Mouse (Mus musculus) thymus, adult 2 months (tissue): ENCODE data around the gene Urgcp.

Source experiments
- CTCF ChIP-seq: fragments of 200-500 bp; IDR thresholded peaks from 2 replicates; pipeline ENCODE4 v1.5.1; 2012; ENCODE audit warnings: mild to moderate bottlenecking, control low read depth, low read length, moderate library complexity, borderline replicate concordance; ENCODE audit not compliant: control insufficient read depth, poor library complexity, insufficient read depth; ENCODE audit errors: extremely low read depth
- POLR2A ChIP-seq: fragments of 200-500 bp; IDR thresholded peaks from 2 replicates; pipeline ENCODE4 v1.6.1; 2012; ENCODE audit warnings: mild to moderate bottlenecking, low read length, control low read depth, moderate library complexity; ENCODE audit not compliant: control insufficient read depth, poor library complexity, insufficient read depth; ENCODE audit errors: extremely low read depth

DNA sequence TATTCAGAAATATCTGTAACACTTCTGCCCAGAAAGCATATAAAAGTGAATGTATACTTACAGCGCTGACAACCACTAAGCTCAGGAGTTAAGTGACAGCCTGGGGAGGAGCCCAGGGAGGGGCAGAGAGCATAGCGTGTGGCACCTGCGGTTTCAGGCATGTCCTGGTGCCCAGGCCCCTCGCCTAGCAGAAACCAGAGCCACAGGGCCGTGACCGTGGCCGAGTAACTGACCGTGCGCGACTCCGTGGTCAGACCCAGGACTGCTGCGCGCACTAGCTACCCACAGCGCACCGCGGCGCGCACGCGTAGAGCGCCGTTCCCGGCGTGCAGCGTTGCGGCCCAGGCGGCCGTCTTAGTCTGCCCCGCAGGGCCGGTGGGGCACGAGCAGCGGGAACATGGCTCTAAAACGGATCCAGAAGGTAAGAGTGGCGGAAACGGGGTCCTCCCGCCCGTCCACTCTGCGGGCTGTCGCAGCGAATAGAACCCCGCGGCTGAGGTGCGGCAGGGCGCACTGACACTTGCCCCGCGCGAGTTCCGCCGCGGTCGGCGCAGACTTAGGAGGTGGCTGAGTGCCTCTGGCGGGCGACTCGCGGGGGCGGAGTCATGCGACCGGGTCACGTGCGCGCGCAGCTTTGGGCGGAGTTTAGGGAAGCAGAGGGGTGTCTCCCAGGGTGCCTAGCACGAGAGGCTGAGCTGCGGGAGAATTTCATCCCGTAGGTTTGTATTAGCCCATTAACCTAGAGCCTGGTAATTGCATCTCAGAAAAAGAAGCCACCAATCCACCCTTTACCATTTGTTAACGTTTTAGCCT lies at the start of gene Urgcp:
- peak; percentile 99 for TF ChIP-seq POLR2A
- TF ChIP-seq CTCF: 0 out of 2 replicates have a peak, but pooled peaks have one; percentile 15
